ENCODE assay signal across 10 mouse cellular contexts in the genomic region with DNA sequence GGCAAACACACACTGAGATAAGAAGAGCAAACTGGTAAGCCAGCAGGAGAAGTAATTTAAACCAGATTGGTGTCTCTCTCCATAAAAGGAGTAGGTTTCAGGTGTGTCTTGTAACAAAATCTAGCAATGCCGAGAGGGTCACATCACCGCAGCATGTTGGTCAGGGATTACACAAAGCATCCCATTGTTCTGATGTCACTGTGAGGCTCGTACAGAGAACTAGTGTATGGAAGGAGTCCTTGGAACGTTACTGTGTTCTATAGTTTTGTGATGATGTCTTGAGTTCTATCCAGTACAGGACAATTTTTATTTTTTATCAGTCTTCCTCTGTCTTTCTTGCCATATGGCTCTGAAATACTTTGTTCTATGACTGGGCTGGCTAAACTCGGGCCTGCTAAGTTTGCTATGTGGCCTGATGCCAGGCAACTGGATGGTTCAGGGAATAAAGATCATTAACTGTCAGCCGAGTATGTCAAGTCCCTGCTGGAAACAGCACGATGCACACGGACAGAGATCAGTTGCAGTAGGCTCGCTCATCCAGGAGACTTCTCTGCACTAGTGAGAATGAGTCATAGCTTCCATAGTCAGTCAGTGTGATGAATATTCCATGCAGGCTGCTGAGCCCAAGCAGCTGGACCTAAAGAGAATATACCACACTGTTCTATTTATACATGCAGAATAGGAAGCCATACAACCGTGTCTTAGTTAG. TPM values are rescaled to one million over a fixed set of nuclear protein-coding genes. Genes with fewer than 3 reads are reported as not detected.
DNase-seq lines count a peak whose midpoint lies in the region; ATAC-seq and TF ChIP-seq lines count a peak whose summit lies in the region.
"Had no signal": no experiment of that assay in that cellular context is flagged by ENCODE, and none has a peak within 500 bp of the region (broad histone marks: within the 10 kb centered on the region; RNA-seq: fewer than 3 reads in every experiment).

No protein-coding gene starts in this region.

- no peak for TF ChIP-seq POLR2A in cerebellum, adult 2 months (IDR thresholded peaks at IDR 0.05; ENCODE audit: borderline replicate concordance, insufficient read depth, low read length)

- intact Hi-C loops in heart, postnatal 36 days (cut with DNase I): no loop called here
- intact Hi-C loops in left cerebral cortex, adult 2 months (cut with DNase I): no loop called here

- H3K9ac ChIP-seq in heart, embryonic 12.5 days: no peak overlapping the region
- H3K9ac ChIP-seq in embryonic facial prominence, embryonic 13.5 days: no peak overlapping the region

- no peak for TF ChIP-seq CTCF in left cerebral cortex, adult 2 months (IDR thresholded peaks at IDR 0.05)
- no peak for TF ChIP-seq CTCF in cerebellum, adult 2 months (IDR thresholded peaks at IDR 0.05; ENCODE audit: borderline replicate concordance, insufficient read depth, low read depth, low read length)

- H3K4me3 ChIP-seq in heart, embryonic 12.5 days: no peak overlapping the region
- H3K4me3 ChIP-seq in embryonic facial prominence, embryonic 13.5 days: no peak overlapping the region
- H3K4me3 ChIP-seq in left cerebral cortex, adult 2 months: no peak overlapping the region
- H3K4me3 ChIP-seq in cerebellum, adult 2 months (replicated peaks; ENCODE audit: insufficient read depth, low read depth, low read length): no peak overlapping the region

- no peaks in the 10 kb centered on the region for H3K27me3 ChIP-seq in heart, embryonic 12.5 days (replicated peaks)
- no peaks in the 10 kb centered on the region for H3K27me3 ChIP-seq in embryonic facial prominence, embryonic 13.5 days
- no peaks in the 10 kb centered on the region for H3K27me3 ChIP-seq in cerebellum, adult 2 months (ENCODE audit: control insufficient read depth, insufficient read depth, low read length)

- no peak overlapping the region for H3K4me2 ChIP-seq in heart, embryonic 12.5 days
- no peak overlapping the region for H3K4me2 ChIP-seq in embryonic facial prominence, embryonic 13.5 days

- WGBS in heart, embryonic 12.5 days: 39% methylated on average over 10 of the region's 10 CpGs
- WGBS in embryonic facial prominence, embryonic 13.5 days: 33% methylated on average over 10 of the region's 10 CpGs
- 34% methylated on average over 10 of the region's 10 CpGs for WGBS in cerebellum, adult 2 months

- H3K27ac ChIP-seq in heart, embryonic 12.5 days (ENCODE audit: poor library complexity, severe bottlenecking): 0 out of 2 replicates have a peak overlapping the region, but pooled peaks have one; percentile 39
- H3K27ac ChIP-seq in embryonic facial prominence, embryonic 13.5 days: peak overlapping the region; percentile 60; the same call in 1 of the 2 replicates
- peak overlapping the region; percentile 66 for H3K27ac ChIP-seq in left cerebral cortex, adult 2 months
- H3K27ac ChIP-seq in cerebellum, adult 2 months (ENCODE audit: insufficient read depth, low read length): no peak overlapping the region

- no peaks in the 10 kb centered on the region for H3K9me3 ChIP-seq in heart, embryonic 12.5 days (replicated peaks)
- no peaks in the 10 kb centered on the region for H3K9me3 ChIP-seq in embryonic facial prominence, embryonic 13.5 days

- DNase-seq in heart, postnatal 36 days: no peak
- DNase-seq in 3T3-L1 (ENCODE audit: low read depth, low spot score): peak; percentile 85
- DNase-seq in left cerebral cortex, adult 2 months (ENCODE audit: extremely low spot score in 1 of 2, low spot score in 2 of 2): peak in 1 of 2 experiments; percentile 37
- no peak for DNase-seq in urinary bladder, postnatal 10 days (ENCODE audit: low spot score)
- DNase-seq in cerebellum, adult 2 months: no peak
- DNase-seq: cerebellum, postnatal 36 days had no signal

- H3K4me1 ChIP-seq in heart, embryonic 12.5 days (replicated peaks): peaks cover 23% of the 10 kb centered on the region
- H3K4me1 ChIP-seq in embryonic facial prominence, embryonic 13.5 days: peaks cover 26% of the 10 kb centered on the region
- H3K4me1 ChIP-seq in cerebellum, adult 2 months (ENCODE audit: control insufficient read depth, insufficient read depth, low read length): no peaks in the 10 kb centered on the region

- ATAC-seq in heart, embryonic 12.5 days (ENCODE audit: insufficient number of reproducible peaks, low FRiP score): peak; percentile 63
- no peak for ATAC-seq in embryonic facial prominence, embryonic 13.5 days (ENCODE audit: insufficient number of reproducible peaks, insufficient read depth, low FRiP score, low TSS enrichment, low read depth)
- no peak for ATAC-seq in activated CD4-positive, CD25-positive, alpha-beta regulatory T cell, adult 4 months

- H3K36me3 ChIP-seq in heart, embryonic 12.5 days: no peaks in the 10 kb centered on the region
- no peaks in the 10 kb centered on the region for H3K36me3 ChIP-seq in embryonic facial prominence, embryonic 13.5 days

RNA-seq across cellular contexts. Expression of a gene that starts 24.1 kb away (rescaled TPM):
- 0.30 and 0.31 TPM in 2 replicates for polyA plus RNA-seq in heart, embryonic 12.5 days (2016; fragmentation: Nextera tagmentation; extraction: Ambion mirVana)
- total RNA-seq in heart, postnatal 36 days (2021): not detected
- not detected in 2 replicates for polyA plus RNA-seq in embryonic facial prominence, embryonic 13.5 days (2015; fragmentation: Nextera tagmentation; extraction: Ambion mirVana)
- total RNA-seq in left cerebral cortex, adult 2 months (2021): under 1 TPM in 1 of 2 experiments, not detected in 1; 0.37 TPM
- polyA plus RNA-seq in cerebellum, adult 2 months (2012; rRNA removed): 0.67 and 0.74 TPM in 2 replicates
- polyA plus RNA-seq in activated CD4-positive, CD25-positive, alpha-beta regulatory T cell, adult 4 months (2017; shearing (Covaris generic)): not detected
- polyA plus RNA-seq: neural tube, embryonic 11.5 days had no signal

RNA-seq across cellular contexts. Expression of a gene that starts 41.0 kb away (rescaled TPM):
- 1.4 and 1.8 TPM in 2 replicates for polyA plus RNA-seq in heart, embryonic 12.5 days (2016; fragmentation: Nextera tagmentation; extraction: Ambion mirVana)
- not detected for total RNA-seq in heart, postnatal 36 days (2021)
- polyA plus RNA-seq in embryonic facial prominence, embryonic 13.5 days (2015; fragmentation: Nextera tagmentation; extraction: Ambion mirVana): 1.4 and 1.5 TPM in 2 replicates
- 1 to 10 TPM in 1 of 2 experiments, under 1 TPM in 1; 0.49 to 1.4 TPM for total RNA-seq in left cerebral cortex, adult 2 months (2021)
- polyA plus RNA-seq in cerebellum, adult 2 months (2012; rRNA removed): 0.62 and 1.0 TPM in 2 replicates
- polyA plus RNA-seq in activated CD4-positive, CD25-positive, alpha-beta regulatory T cell, adult 4 months (2017; shearing (Covaris generic)): 1 to 10 TPM; 3.2 to 4.8 TPM
